Mouse (Mus musculus) stomach, postnatal 0 days (tissue): ENCODE data around the gene Phldb2.
A peak's percentile ranks its signal among the peaks of the same experiment; 100 is the strongest.

Experiments used
- CTCF ChIP-seq: IDR thresholded peaks from 2 replicates; pipeline ENCODE4 v1.5.1; 2016; ENCODE audit warnings: antibody characterized with exemption, low read depth, mild to moderate bottlenecking, moderate library complexity
- EP300 ChIP-seq: optimal IDR thresholded peaks from 2 replicates; pipeline ENCODE3; 2016; ENCODE audit warnings: antibody characterized with exemption

DNA sequence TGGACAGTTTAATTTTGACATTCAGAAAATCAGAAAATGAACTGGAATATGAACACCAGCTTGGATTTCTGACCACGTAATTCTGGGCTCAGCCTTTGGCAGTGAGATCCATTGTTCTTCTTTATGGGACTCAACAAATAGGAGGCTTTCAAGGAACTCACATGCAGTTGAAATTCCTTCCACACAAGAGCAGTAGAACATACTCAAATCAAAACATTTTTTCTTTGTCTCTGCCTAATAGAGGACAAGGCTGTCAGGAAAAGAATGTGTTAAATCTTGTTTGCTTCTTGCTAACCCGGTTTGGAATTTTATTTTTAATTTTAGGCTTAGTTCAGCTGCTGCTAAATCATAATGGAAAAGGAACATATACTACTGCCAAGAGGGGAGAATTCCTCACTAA is 153.0 kb downstream of the Phldb2 start:
- peak; percentile 63 for TF ChIP-seq CTCF
- no peak for TF ChIP-seq EP300
